Mouse (Mus musculus) ES-E14 (cell line): ENCODE results near the gene Cyp2c55. TPM values are rescaled to one million over a fixed set of nuclear protein-coding genes. Genes with fewer than 3 reads are reported as not detected.
A peak's percentile ranks its signal among the peaks of the same experiment; 100 is the strongest.

Source experiments
- DNase-seq: peaks from one replicate; pipeline ENCODE4 v3.0.0-alpha.2; 2013; ENCODE audit warnings: low read depth, low spot score
- H3K27ac ChIP-seq: 2 replicates; pipeline ENCODE4 v1.5.1; 2012; ENCODE audit warnings: low read depth, mild to moderate bottlenecking, low read length, moderate library complexity, mixed read lengths; ENCODE audit not compliant: poor library complexity, insufficient read depth, severe bottlenecking
- H3K36me3 ChIP-seq: 2 replicates; pipeline ENCODE4 v1.6.1; 2012; ENCODE audit warnings: mild to moderate bottlenecking, low read length, moderate library complexity, mixed read lengths; ENCODE audit not compliant: control insufficient read depth, poor library complexity, insufficient read depth, severe bottlenecking
- H3K4me1 ChIP-seq, 2 experiments: fragments of 150-350 bp in 1 of 2; sonication (generic) in 1 of 2; 2 replicates each; pipeline ENCODE4 v1.6.1; 2012; ENCODE audit warnings: low read length in 2 of 2, mild to moderate bottlenecking in 1 of 2, mixed read lengths in 1 of 2; ENCODE audit not compliant: control insufficient read depth in 2 of 2, insufficient read depth in 2 of 2, poor library complexity in 1 of 2
- H3K4me3 ChIP-seq, 2 experiments: fragments of 150-350 bp in 1 of 2; sonication (generic) in 1 of 2; 2 replicates each; pipeline ENCODE4 v1.5.1; 2012; ENCODE audit warnings: low read length in 2 of 2, low read depth in 1 of 2, mild to moderate bottlenecking in 1 of 2, mixed read lengths in 1 of 2; ENCODE audit not compliant: insufficient read depth in 1 of 2, poor library complexity in 1 of 2, severe bottlenecking in 1 of 2
- H3K9ac ChIP-seq: 2 replicates; pipeline ENCODE4 v1.6.1; 2012; ENCODE audit warnings: low read depth, mild to moderate bottlenecking, low read length, mixed read lengths; ENCODE audit not compliant: poor library complexity, insufficient read depth, severe bottlenecking
- H3K9me3 ChIP-seq: fragments of 150-350 bp; sonication (generic); 2 replicates; pipeline ENCODE4 v1.6.1; 2012; ENCODE audit warnings: low read depth, mild to moderate bottlenecking, low read length; ENCODE audit not compliant: control insufficient read depth, insufficient read depth
- CHD2 ChIP-seq: IDR thresholded peaks from 2 replicates; pipeline ENCODE4 v1.6.1; 2014; ENCODE audit warnings: mild to moderate bottlenecking, low read depth, low read length, inconsistent platforms
- HCFC1 ChIP-seq: IDR thresholded peaks from 2 replicates; pipeline ENCODE4 v1.6.1; 2012; ENCODE audit warnings: low read length, inconsistent platforms, borderline replicate concordance; ENCODE audit not compliant: insufficient read depth
- MAFK ChIP-seq: IDR thresholded peaks from 2 replicates; pipeline ENCODE4 v1.6.1; 2014; ENCODE audit warnings: mild to moderate bottlenecking, low read depth, low read length, inconsistent platforms; ENCODE audit not compliant: insufficient read depth
- ZC3H11A ChIP-seq: IDR thresholded peaks from 2 replicates; pipeline ENCODE4 v1.6.1; 2012; ENCODE audit warnings: low read depth, mild to moderate bottlenecking, inconsistent platforms, low read length, borderline replicate concordance
- ZNF384 ChIP-seq: IDR thresholded peaks from 2 replicates; pipeline ENCODE4 v1.6.1; 2012; ENCODE audit warnings: low read depth, low read length, inconsistent platforms
- in situ Hi-C, 2 experiments: fragments of 600-800 bp; cut with MboI; formaldehyde crosslinking; loops; one replicate each; pipeline ENCODE4 v1.15.1; 2025; ENCODE audit warnings: low sequenced_read_pairs in 2 of 2, inconsistent platforms in 1 of 2; ENCODE audit not compliant: unreplicated experiment in 2 of 2
- total RNA-seq: library from RNA; depleted of rRNA; stranded (reverse); fragments of 300-350 nt; gene quantifications from 2 replicates; pipeline ENCODE4 v1.2.3, GENCODE M21; 2012

Cyp2c55 gene
- total RNA-seq, 1 experiment, result 0.40 TPM

- Histone ChIP-seq H3K4me1 (no peaks in the 10 kb centered on the region), H3K4me3 (no peak overlapping the region), H3K9ac (no peak overlapping the region), H3K9me3 (no peaks in the 10 kb centered on the region), H3K36me3 (no peaks in the 10 kb centered on the region), H3K27ac (no peak overlapping the region)
- TF ChIP-seq ZNF384 (peak; percentile 50; the same call in 1 of the 2 replicates), HCFC1 (no peak), ZC3H11A (peak; percentile 92; the same call in 1 of the 2 replicates), MAFK (no peak), CHD2 (no peak)
- DNase-seq, result peak; percentile 50
- in situ Hi-C loops, result loop anchor here (10.0 to 25.0 kb wide), 3 partner anchors 733 to 1255 kb away; no protein-coding TSS in a partner anchor
Measured at GRCm38 (mm10) chr19:38981966-38982365, 24.9 kb upstream of the Cyp2c55 start.

GRCm38 (mm10) chr19:38998248-38998647 lies 8.6 kb upstream of the Cyp2c55 start:
- Histone ChIP-seq H3K4me3 (no peak overlapping the region), H3K9ac (no peak overlapping the region), H3K4me1 (no peaks in the 10 kb centered on the region), H3K27ac (no peak overlapping the region), H3K9me3 (no peaks in the 10 kb centered on the region), H3K36me3 (no peaks in the 10 kb centered on the region)
- TF ChIP-seq CHD2 (no peak), HCFC1 (no peak), ZC3H11A (no peak), ZNF384 (no peak), MAFK (no peak)
- no peak for DNase-seq
- in situ Hi-C loops, result loop anchor here in 1 of 2 experiments (25.0 kb wide), 1 partner anchor 1239 kb away; no protein-coding TSS in a partner anchor

DNA sequence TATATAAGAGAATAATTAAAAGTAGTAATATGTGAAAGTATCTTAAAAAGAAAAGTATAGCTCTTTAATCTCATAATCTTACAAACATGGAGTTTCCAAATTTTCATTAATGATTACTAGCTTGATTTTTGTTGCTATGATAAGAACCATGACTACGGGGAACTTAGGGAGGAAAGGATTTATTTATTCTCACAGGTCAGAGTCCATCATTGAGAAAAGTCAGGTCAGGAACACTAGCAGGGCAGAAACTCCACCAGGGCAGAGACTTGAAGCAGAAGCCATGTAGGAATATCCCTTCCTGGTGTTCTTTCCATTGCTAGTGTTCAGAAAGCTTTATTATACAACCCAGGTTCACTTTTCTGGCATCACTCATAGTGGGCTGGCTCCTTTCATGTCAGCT lies 8.1 kb upstream of the Cyp2c55 start:
- H3K4me1 ChIP-seq, result no peaks in the 10 kb centered on the region
- H3K4me3 ChIP-seq, result no peak overlapping the region
- no peak overlapping the region for H3K27ac ChIP-seq
- TF ChIP-seq MAFK (no peak), HCFC1 (no peak), CHD2 (no peak), ZNF384 (no peak), ZC3H11A (no peak)
- H3K9ac ChIP-seq, result no peak overlapping the region
- in situ Hi-C loops, result loop anchor here in 1 of 2 experiments (25.0 kb wide), 1 partner anchor 1239 kb away; no protein-coding TSS in a partner anchor
- no peaks in the 10 kb centered on the region for H3K9me3 ChIP-seq
- H3K36me3 ChIP-seq, result no peaks in the 10 kb centered on the region
- no peak for DNase-seq

GRCm38 (mm10) chr19:39005132-39005531 lies 1.7 kb upstream of the Cyp2c55 start:
- Histone ChIP-seq H3K9ac (no peak overlapping the region), H3K27ac (no peak overlapping the region), H3K4me3 (no peak overlapping the region), H3K9me3 (no peaks in the 10 kb centered on the region), H3K36me3 (no peaks in the 10 kb centered on the region), H3K4me1 (no peaks in the 10 kb centered on the region)
- DNase-seq, result no peak
- TF ChIP-seq ZC3H11A, result no peak
- no peak for TF ChIP-seq CHD2
- TF ChIP-seq MAFK, result no peak
- TF ChIP-seq ZNF384, result no peak
- no peak for TF ChIP-seq HCFC1
- in situ Hi-C loops, result no loop called here

DNA sequence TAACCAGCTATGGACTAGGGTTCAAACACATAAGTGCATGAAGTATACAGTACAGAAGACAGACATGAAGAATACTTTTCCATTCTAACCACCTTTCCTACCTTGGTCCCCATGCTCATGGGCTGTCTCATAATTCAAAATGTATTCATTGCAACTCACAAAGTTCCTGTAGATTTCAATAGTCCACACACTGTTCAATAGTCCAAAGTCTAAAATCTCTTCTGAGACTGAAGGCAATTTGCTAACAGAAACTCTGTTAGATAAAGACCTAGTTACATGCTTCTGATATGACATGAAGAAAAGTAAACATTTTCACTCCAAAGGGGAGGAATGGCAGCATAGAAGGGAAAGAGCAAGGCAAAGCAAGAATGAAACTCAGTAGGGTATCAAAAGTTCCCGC lies 51.1 kb downstream of the Cyp2c55 start:
- H3K9me3 ChIP-seq, result no peaks in the 10 kb centered on the region
- H3K9ac ChIP-seq, result no peak overlapping the region
- in situ Hi-C loops, result no loop called here
- TF ChIP-seq MAFK, result no peak
- no peak for TF ChIP-seq HCFC1
- TF ChIP-seq CHD2, result no peak
- no peak for TF ChIP-seq ZNF384
- no peak for TF ChIP-seq ZC3H11A
- H3K36me3 ChIP-seq, result no peaks in the 10 kb centered on the region
- H3K4me1 ChIP-seq, result no peaks in the 10 kb centered on the region
- DNase-seq, result no peak
- H3K4me3 ChIP-seq, result no peak overlapping the region
- H3K27ac ChIP-seq, result no peak overlapping the region
